Mouse (Mus musculus): ENCODE data around the gene Evx2.

Evx2 gene

GRCm38 (mm10) chr2:74695813-74696430, 36.6 kb upstream of the Evx2 start:
- no peak for DNase-seq (ENCODE audit: low spot score in 2 of 2)

GRCm38 (mm10) chr2:74695383-74695782, 36.0 kb upstream of the Evx2 start:
- no peak for DNase-seq (ENCODE audit: low spot score in 2 of 2)

DNA sequence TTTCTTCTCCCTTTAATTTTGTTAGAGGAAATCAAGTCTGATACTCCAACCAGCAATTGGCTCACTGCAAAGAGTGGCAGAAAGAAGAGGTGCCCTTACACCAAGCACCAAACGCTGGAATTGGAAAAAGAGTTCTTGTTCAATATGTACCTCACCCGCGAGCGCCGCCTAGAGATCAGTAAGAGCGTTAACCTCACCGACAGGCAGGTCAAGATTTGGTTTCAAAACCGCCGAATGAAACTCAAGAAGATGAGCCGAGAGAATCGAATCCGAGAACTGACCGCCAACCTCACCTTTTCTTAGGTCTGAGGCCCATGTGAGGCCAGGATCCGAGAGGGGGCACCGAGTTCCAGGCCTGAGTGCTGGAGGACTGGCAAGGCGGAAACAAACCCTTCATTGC, 34.7 kb upstream of the Evx2 start:
- no peak for DNase-seq (ENCODE audit: low spot score in 2 of 2)

DNA sequence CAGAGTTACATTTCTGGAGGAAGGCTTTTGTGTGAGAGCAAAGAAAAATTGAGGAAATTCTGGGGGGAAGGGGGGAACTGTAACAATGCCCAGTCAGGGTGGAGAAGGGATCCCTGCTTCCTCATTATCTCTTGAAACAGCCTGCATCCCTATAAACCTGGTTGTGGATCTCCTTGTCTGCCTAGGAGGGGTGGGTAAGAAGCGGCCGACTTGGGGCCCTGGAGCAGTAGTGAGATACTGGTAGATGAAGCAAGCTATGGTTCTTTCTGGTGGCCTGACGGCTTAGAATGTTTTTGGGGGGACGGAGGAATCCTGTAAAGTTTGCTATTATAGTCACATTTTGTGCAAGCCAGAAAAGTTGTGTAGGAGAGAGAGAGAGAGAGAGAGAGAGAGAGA, 34.1 kb upstream of the Evx2 start:
- DNase-seq (ENCODE audit: low spot score in 2 of 2), result no peak

DNA sequence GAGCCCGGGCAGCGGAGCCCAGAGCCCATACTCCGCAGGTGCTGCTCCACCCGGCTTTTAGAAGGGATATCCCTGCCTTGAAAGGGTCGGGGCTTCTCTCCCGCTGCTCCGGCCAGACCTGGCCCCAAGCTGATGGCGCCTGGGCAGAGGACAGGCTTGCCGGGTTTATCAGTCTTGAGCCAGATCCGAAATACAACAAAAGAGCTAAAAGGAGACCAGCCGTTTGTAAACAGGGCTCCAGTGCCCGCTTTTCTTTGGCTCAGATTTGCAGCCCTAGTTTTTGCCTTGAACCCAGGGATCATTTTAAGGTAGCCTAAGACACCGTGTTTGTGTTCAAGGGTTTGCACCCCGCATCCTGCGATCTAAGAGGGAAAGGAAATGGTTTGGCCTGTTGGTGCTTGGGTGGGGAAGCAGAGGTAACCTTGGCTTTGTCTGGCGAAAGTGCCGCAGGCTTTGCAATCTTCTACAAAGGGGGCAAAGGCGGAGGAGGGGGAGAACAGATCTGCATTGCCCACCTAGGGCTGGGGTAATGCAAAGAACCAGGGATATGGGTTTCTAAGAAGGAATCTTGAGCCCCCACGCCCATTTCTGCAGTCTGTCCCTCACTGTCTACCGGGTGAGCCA, 33.6 kb upstream of the Evx2 start:
- no peak for DNase-seq (ENCODE audit: low spot score in 2 of 2)

DNA sequence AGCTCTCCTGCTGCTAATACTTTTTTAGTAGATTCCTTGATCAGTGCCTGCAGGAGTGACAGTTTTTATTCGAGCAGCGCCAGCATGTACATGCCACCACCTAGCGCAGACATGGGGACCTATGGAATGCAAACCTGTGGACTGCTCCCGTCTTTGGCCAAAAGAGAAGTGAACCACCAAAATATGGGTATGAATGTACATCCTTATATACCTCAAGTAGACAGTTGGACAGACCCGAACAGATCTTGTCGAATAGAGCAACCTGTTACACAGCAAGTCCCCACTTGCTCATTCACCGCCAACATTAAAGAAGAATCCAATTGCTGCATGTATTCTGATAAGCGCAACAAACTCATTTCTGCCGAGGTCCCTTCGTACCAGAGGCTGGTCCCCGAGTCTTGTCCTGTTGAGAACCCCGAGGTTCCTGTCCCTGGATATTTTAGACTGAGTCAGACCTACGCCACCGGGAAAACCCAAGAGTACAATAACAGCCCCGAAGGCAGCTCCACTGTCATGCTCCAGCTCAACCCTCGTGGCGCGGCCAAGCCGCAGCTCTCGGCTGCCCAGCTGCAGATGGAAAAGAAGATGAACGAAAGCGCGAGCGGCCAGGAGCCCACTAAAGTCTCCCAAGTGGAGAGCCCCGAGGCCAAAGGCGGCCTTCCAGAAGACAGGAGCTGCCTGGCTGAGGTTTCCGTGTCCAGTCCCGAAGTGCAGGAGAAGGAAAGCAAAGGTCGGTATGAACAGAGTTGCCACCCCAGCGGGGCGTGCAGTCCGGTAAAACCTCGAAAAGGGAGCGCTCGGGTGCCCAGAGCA, 32.8 kb upstream of the Evx2 start:
- DNase-seq (ENCODE audit: low spot score in 2 of 2), result no peak

DNA sequence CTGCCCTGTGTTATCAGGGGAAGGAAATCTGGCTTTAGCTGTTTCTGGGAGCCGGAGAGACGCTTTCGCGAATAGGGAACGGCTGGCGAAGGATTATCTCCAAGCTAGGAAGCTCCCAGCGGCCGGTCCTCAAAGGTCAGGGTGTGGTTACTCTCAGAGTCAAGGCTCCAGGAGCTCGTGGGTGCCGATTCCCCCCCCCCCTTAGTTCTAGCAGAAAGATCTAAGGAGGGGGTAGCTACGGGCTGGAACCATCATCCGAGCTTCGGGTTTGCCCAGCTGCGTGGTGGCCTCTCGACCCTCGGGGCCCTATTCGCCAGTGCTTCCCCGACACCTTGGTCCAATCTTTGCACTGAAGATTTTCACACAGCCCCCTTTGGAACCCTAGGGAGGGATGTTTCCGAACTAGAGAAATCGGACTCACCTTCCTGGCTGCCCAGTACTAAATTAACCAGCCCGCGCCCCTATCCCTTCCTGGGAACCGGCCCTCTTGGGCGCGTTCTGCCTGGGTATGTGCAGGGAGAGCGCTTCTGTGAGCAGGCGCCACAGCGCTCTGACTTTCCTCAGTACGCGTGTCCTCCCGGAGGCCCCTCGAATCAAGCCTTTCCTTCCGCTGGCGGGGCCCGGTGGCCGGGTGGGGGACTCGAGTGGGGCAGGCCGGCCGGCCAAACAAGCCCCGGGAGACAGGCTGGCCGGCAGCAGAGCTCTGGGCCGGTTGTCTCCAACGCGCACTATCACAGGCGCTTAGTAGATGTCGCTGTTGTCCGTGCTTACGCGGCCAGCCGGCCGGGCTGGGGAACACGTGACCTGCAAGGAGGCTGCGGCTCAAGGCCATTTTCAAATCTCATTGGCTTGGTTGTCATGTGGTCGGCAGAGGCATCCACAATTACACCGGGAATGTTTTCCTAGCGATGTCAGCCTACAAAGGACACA, 31.9 kb upstream of the Evx2 start, which contains the start of gene Hoxd10:
Gene Hoxd10 (plus strand): TSS at position 903 of the 930 bp plus-strand sequence.
- DNase-seq (ENCODE audit: low spot score in 2 of 2), result no peak

- DNase-seq (ENCODE audit: low spot score in 2 of 2), result no peak
Observed at GRCm38 (mm10) chr2:74690338-74690716, 31.0 kb upstream of the Evx2 start.

DNA sequence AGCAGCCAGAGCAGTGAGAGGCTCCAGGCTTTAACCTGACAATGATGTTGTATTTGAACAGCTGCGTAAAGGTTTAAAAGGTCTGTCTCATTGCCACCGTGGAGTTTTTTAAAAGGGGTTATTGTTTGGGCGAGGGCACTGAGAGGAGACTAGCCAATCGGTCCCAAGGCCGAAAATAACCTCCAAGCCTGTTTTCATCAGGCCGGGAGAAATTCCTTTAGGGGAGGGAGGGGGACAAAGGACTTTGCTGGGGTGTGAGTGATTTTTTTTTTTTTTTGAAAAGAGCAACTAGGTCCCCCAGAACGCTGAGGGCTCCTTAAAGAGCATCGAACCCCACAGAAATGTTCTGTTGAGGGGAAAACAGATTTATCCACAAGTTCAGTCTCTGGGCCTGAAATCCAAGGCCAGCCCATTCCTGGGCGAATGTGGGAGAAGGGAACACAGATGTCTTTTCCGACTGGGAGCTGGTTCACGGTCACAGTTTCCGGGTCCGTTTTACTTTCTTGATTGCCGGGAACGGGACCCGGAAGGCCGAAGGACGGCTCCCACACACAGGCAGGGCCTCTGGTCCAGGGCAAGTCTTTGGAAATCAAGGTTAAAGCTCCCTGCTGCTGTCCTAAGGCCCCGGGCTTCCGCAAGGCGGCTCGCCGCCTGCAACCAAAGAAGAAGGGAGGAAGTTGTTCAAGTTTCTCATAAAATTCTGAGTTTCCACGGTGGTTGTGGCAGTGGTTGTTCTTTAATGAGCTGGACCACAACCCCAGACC, 30.4 kb upstream of the Evx2 start:
- no peak for DNase-seq (ENCODE audit: low spot score in 2 of 2)

DNA sequence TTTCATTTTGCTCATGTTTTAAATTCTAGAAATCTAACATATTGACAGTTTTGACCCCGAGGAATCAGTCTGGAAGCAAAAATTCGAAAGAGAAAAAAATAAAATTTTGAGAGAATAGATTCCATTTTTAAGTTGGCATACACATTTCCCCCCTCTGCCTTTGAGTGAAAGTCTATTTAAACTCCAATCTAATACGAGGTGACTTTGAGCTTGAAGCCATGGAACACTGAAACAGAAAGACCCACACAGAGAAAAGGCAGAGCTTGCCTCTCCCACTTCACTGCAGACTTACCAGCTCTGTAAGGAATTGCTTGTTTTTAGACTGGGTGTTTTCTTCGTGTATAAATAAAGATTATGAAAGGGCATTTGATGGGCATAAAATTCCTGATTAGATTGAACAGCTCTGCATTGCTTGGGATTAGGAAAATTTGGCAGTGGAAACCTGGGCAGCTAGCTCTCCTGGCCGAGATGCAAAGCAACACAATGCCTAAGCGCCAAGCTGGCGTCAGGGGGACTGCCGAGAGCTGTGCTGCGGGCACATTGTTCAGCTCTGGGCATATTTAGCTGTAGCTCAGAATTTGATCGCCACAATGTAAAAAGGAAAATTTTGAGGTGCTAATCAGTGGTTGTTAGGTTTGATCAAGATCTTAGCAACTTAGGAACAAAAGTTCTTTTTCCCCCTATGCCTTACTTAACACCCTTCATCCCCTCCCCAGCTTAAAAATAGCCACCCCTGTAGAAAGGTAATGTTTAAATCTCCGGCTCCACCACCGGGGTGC, 29.6 kb upstream of the Evx2 start:
- DNase-seq (ENCODE audit: low spot score in 2 of 2), result no peak

- no peak for DNase-seq (ENCODE audit: low spot score in 2 of 2)
Observed at GRCm38 (mm10) chr2:74687698-74688555, 28.6 kb upstream of the Evx2 start.

DNA sequence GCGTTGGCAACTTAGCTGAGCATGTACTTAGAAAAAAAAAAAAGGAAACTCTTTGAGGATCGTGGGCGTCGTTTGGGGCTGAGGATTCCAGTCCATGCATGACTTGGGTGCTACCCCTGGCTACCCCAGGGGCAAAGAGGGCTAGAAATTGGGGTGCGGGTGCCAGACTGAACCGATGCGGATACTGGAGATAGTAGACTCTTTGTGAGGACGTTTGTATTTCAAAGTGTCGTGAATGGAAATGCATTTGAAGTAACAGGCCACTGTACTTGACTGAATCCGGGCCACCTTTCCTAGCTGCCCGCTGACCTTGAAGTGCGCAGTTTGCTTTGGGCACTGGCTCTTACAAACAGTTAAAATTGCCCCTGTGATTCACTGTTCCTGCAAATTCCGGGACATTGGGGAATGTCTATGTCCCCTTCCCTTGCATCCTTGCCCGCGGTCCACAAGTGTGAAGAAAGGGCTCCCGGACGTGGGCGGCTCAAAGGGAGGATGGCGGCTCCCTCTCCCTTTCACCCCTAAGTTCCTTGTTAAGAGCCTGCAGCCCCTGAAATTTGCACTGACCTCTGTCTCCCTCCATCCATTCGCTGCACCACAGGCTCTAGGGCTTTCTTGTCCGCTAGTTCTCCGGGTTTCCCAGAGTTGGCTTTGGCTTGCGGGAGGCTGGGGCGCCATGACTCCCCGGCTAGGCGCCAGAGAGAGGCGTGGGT, 27.8 kb upstream of the Evx2 start:
- no peak for DNase-seq (ENCODE audit: low spot score in 2 of 2)

DNA sequence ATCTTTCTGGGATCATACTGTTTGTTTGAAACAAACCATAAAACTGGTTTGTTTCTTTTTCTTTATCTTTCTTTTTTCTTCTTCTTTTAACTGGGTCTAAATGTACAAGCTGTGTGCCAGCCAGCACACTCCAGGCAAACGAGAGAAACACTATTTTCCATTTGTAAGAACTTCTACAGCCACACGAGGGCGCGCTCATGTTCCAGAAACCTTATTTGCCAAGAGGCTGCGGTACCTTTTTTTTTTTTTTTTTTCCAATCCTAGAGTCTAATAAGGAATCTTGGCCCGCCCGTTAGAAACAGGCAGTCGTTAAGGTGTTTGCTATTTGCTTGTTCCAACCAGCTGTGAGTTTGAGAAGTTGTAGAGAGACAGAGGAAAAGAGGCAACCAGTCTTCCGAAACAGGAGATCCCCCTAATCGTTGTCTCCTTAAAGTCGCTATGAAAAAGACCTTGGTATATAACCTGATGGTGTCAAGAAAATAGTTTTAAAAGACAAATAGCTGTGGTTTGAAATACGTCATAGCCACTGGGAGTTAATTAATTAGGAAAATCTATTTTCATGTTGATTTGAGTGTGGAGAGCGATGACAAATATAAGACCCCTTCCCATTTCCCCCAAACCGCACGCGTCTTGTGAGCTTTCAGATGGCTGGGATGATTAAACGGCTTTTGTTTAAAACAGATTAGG, 27.1 kb upstream of the Evx2 start:
- DNase-seq (ENCODE audit: low spot score in 2 of 2), result no peak

GRCm38 (mm10) chr2:74685059-74685603, 25.8 kb upstream of the Evx2 start:
- no peak for DNase-seq (ENCODE audit: low spot score in 2 of 2)

GRCm38 (mm10) chr2:74684106-74684505, 24.7 kb upstream of the Evx2 start:
- DNase-seq (ENCODE audit: low spot score in 2 of 2), result no peak

DNA sequence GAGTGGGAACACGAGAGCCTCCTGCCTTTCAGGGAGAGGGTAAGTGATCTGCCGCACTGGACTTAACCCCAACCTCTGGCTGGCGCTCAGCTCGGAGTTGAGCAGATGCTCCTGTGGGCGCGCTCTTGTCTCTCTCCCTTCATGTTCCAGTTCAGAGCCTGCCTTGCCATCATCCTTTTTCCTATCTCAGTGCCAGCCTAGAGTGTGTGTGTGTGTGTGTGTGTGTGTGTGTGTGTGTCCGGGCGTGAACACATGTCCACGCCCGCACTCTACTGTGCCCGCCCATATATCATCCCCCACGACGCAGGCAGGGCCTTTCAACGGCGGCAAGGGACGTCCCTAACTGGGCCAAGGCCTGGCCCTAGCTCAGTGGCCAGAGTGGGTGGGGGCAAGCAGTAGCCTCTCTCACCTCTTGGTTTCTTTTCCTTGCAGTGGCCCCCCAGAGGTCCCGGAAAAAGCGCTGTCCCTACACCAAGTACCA, 24.2 kb upstream of the Evx2 start:
- no peak for DNase-seq (ENCODE audit: low spot score in 2 of 2)

- DNase-seq (ENCODE audit: low spot score in 2 of 2), result no peak
Observed at GRCm38 (mm10) chr2:74682796-74683195, 23.4 kb upstream of the Evx2 start.

All from natural killer cell, adult 2 months (primary cell).